Mouse (Mus musculus) testis, postnatal 14 days (tissue): ENCODE results near the gene Slc22a30.
"Not testable (repeated sequence)": the region's sequence is repeated elsewhere in the genome, so short reads cannot be mapped to it uniquely, and the experiment has no call there.

Source experiments
- DNase-seq: peaks from one replicate; pipeline ENCODE4 v3.0.0; 2021; ENCODE audit warnings: low spot score

The Slc22a30 gene

GRCm38 (mm10) chr19:8405011-8405410 lies at the start of gene Slc22a30:
Slc22a30 (minus strand) TSS chr19:8405111.
- not testable (repeated sequence) for DNase-seq

- no peak for DNase-seq
Measured at GRCm38 (mm10) chr19:8448321-8448720, 43.4 kb upstream of the Slc22a30 start.

GRCm38 (mm10) chr19:8447516-8447915 lies 42.6 kb upstream of the Slc22a30 start:
- DNase-seq: no peak

- DNase-seq: no peak
Measured at GRCm38 (mm10) chr19:8431051-8431662, 26.2 kb upstream of the Slc22a30 start.

- DNase-seq: not testable (repeated sequence)
Measured at GRCm38 (mm10) chr19:8407290-8408021, 2.5 kb upstream of the Slc22a30 start.
